Mouse (Mus musculus) B cell, adult 67 days (primary cell): ENCODE measurements around the gene Spdef. TPM values are rescaled to one million over a fixed set of nuclear protein-coding genes. Genes with fewer than 3 reads are reported as not detected.

ENCODE experiments used
- total RNA-seq, 2 experiments: library from RNA; stranded (reverse); gene quantifications; 4 replicates each; pipeline ENCODE4 v1.2.4; 2023

Spdef gene
- under 1 TPM in 1 of 2 experiments, not detected in 1; 0.41 TPM for total RNA-seq

DNA sequence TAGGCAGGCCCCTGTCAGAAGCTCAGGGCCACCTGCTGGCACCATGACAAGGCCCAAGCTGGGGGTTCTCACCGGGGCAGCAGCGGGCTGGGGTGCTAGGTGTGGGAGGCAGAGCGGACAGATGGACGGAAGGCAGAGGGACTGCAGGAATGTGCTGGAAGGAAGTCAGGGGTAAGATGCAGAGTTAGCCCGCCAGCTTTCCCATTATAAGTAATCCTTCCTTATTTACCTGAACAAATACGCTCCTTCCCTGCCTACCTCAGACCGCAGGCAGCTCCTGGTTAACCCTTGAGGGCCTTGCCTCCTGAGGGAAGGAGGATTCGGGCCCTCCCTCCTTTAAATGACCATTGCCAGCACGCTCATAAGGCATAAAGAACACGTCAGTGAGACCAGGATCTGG is at the start of gene Spdef:
Gene Spdef (minus strand): TSS at position 186 of the 400 bp plus-strand sequence.

Other genes starting within 250 kb of the Spdef start
- gene Grm4, start 207.6 kb downstream of the Spdef start, total RNA-seq, result not detected
- 10 to 100 TPM; 70.2 to 73.2 TPM for gene Hmga1, start 172.5 kb downstream of the Spdef start, total RNA-seq
- 10 to 100 TPM; 45.9 to 54.8 TPM for gene AI413582, start 163.2 kb downstream of the Spdef start, total RNA-seq
- 100 to 1,000 TPM in 1 of 2 experiments, 10 to 100 TPM in 1; 92.9 to 100 TPM for gene Nudt3, start 105.5 kb downstream of the Spdef start, total RNA-seq
- not detected for gene RPS10-NUDT3, start 93.7 kb downstream of the Spdef start, total RNA-seq
- gene Rps10, start 92.3 kb downstream of the Spdef start, total RNA-seq, result 1,000 to 10,000 TPM; 2,013 to 2,119 TPM
- 10 to 100 TPM; 13.1 to 23.7 TPM for gene Pacsin1, start 73.4 kb downstream of the Spdef start, total RNA-seq
- gene D17Wsu92e, start 91.7 kb upstream of the Spdef start, total RNA-seq, result 10 to 100 TPM; 73.5 to 78.1 TPM
- gene Snrpc, start 109.2 kb upstream of the Spdef start, total RNA-seq, result 10 to 100 TPM; 68.9 to 70.8 TPM
- 1 to 10 TPM; 7.0 to 7.8 TPM for gene Uhrf1bp1, start 127.5 kb upstream of the Spdef start, total RNA-seq
- gene Anks1, start 180.4 kb upstream of the Spdef start, total RNA-seq, result 10 to 100 TPM; 45.5 to 49.2 TPM
- 10 to 100 TPM; 37.2 to 51.1 TPM for gene Taf11, start 180.9 kb upstream of the Spdef start, total RNA-seq